Mouse (Mus musculus): ENCODE measurements around the gene Itprid2.
"Not testable (repeated sequence)": the region's sequence is repeated elsewhere in the genome, so short reads cannot be mapped to it uniquely, and the experiment has no call there.

Gene Itprid2

GRCm38 (mm10) chr2:79634528-79635400 is at the start of gene Itprid2:
TSS of gene Itprid2 (plus strand) at chr2:79635352.
- ChIA-PET CTCF (interaction anchor here in 3 of 4 experiments (0.6 to 1.4 kb wide), 3 partner anchors 11 to 378 kb away, joined by 4 to 6 read pairs (median 6); no protein-coding TSS in a partner anchor), POLR2A (interaction anchor here (0.6 to 3.2 kb wide), 24 partner anchors 10 to 1798 kb away, joined by 3 to 40 read pairs (median 4); no protein-coding TSS in a partner anchor)

DNA sequence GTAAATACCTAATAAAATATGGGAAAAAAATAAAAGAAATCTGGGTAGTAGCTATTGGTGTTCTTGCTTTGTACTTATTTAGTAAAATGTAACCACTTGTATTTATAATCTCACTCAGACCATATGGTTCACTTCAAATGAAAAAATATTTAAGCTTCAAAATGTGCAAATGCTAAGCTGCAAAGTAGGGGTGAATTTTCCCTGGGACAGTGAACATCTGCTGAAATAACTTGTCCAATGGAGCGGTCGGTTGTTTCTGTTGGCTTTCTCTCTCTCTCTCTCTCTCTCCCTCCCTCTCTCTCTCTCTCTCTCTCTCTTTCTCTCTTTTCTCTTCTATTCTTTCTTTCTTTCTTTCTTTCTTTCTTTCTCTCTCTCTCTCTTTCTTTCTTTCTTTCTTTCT is 39.0 kb upstream of the Itprid2 start:
- CTCF ChIA-PET = interaction anchor here in 1 of 4 experiments (0.6 kb wide), 1 partner anchor 86 kb away, joined by 3 read pairs; no protein-coding TSS in a partner anchor

DNA sequence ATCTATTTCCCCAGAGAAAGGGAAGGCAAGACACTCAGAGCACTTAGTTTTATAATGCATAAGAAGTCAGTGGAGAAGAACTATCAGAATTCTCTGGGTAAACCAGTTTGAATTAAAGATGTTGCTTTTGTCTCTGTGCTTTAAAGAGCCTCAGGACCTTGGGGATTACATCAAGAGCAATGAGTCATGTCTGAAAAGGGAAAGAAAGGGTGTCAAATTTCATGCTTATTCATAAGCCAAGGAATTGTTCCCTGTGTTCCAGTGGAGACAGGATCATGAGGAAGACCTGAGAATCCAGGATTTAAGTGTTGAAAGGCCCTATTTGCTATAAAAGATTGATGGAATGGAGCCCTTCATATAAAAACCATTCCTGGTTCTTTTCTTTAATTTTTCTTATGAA is 38.1 kb upstream of the Itprid2 start:
- ChIA-PET CTCF (no interaction called here), POLR2A (interaction anchor here in 1 of 4 experiments (0.7 kb wide), 1 partner anchor 428 kb away, joined by 6 read pairs; no protein-coding TSS in a partner anchor)

More for the DNA sequence above, 39.0 kb upstream of the Itprid2 start:
- POLR2A ChIA-PET = interaction anchor here in 1 of 4 experiments (0.7 kb wide), 1 partner anchor 187 kb away, joined by 3 read pairs; no protein-coding TSS in a partner anchor

DNA sequence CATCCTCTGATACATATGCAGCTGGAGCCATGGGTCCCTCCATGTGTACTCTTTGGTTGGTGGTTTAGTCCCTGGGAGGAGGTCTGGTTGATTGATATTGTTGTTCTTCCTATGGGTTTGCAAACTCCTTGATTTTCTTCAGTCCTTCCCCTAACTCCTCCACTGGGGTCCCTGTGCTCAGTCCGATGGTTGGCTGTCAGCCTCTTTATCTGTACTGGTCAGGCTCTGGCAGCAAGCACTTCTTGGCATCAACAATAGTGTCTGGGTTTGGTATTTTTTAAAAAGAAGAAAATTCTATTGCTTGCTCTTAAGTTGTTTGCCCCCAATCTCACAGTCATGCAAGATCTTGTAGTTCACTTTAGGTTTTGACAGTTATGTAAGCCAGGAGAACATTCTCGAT is 34.0 kb upstream of the Itprid2 start:
- POLR2A ChIA-PET, CTCF ChIA-PET: not testable (repeated sequence)

DNA sequence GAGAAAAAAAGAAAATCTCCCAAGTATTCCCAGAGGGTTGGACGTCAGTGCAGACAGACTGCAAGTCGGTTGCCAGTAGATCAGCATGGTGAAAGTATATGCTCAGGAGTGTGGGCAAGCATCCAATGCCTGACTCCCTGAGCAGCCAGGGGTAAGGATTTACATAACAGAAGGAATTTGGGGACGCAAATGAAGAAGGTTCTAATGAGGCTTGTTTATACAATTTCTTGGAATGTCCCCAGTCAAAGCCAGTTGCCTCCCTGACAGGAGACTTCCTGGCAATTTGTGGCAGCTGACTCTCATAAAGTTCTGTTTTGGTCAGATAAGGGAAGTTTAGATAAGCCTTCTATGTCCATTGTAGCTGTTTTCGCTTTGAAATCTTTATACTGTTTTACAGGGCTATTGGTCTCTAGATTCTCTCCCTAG is 33.4 kb upstream of the Itprid2 start:
- CTCF ChIA-PET = no interaction called here

GRCm38 (mm10) chr2:79602306-79602705 is 32.8 kb upstream of the Itprid2 start:
- ChIA-PET POLR2A (no interaction called here), CTCF (no interaction called here)

More for the DNA sequence above, 33.4 kb upstream of the Itprid2 start:
- POLR2A ChIA-PET = no interaction called here

GRCm38 (mm10) chr2:79603363-79603762 is 31.8 kb upstream of the Itprid2 start:
- POLR2A ChIA-PET = no interaction called here

GRCm38 (mm10) chr2:79606033-79606432 is 29.1 kb upstream of the Itprid2 start:
- ChIA-PET POLR2A (no interaction called here), CTCF (no interaction called here)

More at GRCm38 (mm10) chr2:79603363-79603762, 31.8 kb upstream of the Itprid2 start:
- CTCF ChIA-PET = no interaction called here

GRCm38 (mm10) chr2:79607181-79607580 is 28.0 kb upstream of the Itprid2 start:
- CTCF ChIA-PET = no interaction called here
- POLR2A ChIA-PET = interaction anchor here in 1 of 4 experiments (0.6 kb wide), 1 partner anchor 1008 kb away, joined by 4 read pairs; no protein-coding TSS in a partner anchor

DNA sequence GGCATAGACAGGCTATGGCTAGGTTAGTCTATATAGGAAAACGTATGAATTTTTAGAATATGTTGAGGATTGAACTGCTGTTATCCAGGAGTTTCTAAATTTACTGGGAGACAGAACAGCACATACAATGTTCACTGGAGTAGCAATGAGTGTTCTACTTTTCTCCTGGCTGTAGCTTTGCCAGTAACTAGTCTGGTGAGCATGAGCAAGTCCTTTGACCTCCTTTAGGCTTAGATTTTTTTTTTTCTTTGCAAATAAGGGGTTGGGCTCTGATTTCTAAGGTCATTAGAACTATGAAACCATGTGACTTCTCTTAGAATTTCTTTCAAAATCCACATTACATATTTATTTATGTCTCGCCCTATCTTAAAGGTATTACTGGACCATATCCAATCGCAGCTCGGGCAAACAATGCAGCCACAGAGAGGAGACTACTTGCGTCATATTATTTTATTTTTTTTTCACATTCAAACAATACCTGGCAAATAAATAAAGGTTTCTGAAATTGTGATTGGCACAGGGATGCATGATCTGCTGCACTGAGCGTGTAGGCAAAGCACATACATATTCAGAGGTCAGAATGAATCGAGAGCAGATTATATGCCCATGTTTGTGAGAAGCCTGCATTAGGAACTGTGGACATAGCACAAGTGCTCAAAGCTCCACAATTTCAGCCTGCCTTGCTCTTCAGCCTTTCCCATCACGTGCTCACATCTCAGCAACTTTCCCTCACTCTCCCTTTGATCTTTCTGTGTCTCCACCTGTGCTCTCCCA is 26.7 kb upstream of the Itprid2 start:
- POLR2A ChIA-PET = no interaction called here
- CTCF ChIA-PET = no interaction called here

GRCm38 (mm10) chr2:79610894-79611293 is 24.3 kb upstream of the Itprid2 start:
- ChIA-PET POLR2A (interaction anchor here in 3 of 4 experiments (0.6 to 1.0 kb wide), 3 partner anchors 25 kb away, joined by 3 to 5 read pairs (median 5); partner anchors contain the start of gene Itprid2 (in 1 of the 3)), CTCF (interaction anchor here in 1 of 4 experiments (0.6 kb wide), 1 partner anchor 13 kb away, joined by 4 read pairs; no protein-coding TSS in a partner anchor)

DNA sequence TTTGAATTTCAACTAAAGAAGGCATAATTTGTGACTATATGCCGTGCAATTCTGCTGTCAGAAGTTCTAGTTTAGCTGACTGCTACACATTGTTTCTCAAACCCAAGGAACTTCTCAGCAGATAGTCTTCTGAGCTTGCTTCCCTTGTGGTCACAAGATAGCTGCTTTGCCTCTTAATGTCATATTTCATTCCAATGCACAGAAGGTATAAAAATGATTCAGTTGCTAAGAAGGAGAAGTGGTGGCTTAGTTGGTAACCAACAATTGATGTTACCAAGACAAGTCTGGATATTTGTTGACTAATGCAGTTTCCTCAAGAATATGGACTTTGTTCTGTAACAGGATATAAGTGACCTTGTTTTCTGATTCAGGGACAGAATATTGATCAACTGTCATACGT is 17.0 kb upstream of the Itprid2 start:
- ChIA-PET POLR2A (no interaction called here), CTCF (no interaction called here)

GRCm38 (mm10) chr2:79618614-79619568 is 16.3 kb upstream of the Itprid2 start:
- CTCF ChIA-PET = no interaction called here
- POLR2A ChIA-PET = interaction anchor here in 1 of 4 experiments (0.6 kb wide), 1 partner anchor 18 kb away, joined by 3 read pairs; no protein-coding TSS in a partner anchor

DNA sequence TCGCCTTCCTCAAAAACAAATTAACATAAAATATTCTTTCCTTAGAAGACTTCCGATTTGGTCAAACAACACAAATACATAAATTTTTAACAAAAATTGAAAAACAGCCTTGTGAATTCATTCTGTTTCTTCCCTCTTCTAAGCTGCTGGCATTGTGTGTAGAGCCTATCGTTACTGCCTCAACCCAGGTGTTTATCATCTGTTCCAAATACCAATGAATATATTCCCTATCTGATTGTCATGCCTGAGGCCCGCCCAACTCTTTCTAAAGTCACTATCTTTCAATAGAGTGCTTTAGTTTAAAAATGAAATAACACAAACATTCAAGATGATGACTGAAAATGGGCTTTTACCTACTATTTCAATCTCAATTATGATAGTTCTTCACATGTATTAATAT is 11.9 kb upstream of the Itprid2 start:
- ChIA-PET POLR2A (no interaction called here), CTCF (no interaction called here)

DNA sequence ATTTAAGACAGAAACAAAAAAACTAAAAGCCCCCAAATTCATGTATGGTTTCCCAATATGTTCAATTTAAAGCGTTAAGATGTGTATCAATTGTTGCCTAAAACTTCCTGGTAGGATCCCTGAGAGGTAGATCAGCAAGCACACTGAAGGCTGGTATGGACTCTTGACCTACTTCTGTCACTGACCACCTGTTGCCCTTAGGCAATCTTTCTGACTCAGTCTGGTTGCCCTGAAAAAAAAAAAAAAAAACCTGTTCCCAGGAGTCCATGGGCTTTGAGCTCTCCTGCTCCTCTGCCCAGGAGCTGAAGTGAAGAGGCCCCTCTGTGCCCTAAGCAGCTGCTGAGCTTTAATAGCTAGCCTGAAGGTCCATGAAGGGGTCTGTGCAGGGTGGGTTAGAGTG is 7.5 kb upstream of the Itprid2 start:
- ChIA-PET POLR2A (interaction anchor here in 1 of 4 experiments (0.6 kb wide), 1 partner anchor 19 kb away, joined by 3 read pairs; no protein-coding TSS in a partner anchor), CTCF (no interaction called here)

DNA sequence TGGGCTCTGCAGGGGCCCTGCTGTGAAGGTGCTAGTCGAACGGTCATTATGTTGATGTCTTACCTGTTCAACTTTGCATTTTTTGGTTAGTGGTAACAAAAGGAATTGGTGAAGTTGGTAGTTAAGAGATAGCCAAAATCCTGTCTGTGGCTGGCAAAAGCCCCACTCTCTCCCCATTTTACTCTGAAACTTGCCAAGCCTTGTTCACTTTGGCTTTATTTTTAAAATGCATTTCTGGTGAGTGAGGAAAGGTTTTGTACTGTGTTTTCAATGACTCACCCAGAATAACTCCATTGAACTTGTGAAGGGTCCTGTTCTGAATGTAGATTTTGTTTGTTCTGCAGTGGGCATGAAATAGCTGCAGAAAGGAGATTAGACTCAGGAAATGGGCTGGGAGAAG is 4.9 kb upstream of the Itprid2 start:
- ChIA-PET POLR2A (no interaction called here), CTCF (no interaction called here)

- CTCF ChIA-PET = interaction anchor here in 3 of 4 experiments (1.1 to 1.7 kb wide), 3 partner anchors 10 to 11 kb away, joined by 4 to 6 read pairs (median 5); no protein-coding TSS in a partner anchor
- POLR2A ChIA-PET = interaction anchor here (0.6 to 3.2 kb wide), 33 partner anchors 10 to 1689 kb away, joined by 3 to 40 read pairs (median 4); partner anchors contain the start of gene Ube2e3 (in 1 of the 4)
Observed at GRCm38 (mm10) chr2:79635426-79636291, 507 bp downstream of the Itprid2 start.

DNA sequence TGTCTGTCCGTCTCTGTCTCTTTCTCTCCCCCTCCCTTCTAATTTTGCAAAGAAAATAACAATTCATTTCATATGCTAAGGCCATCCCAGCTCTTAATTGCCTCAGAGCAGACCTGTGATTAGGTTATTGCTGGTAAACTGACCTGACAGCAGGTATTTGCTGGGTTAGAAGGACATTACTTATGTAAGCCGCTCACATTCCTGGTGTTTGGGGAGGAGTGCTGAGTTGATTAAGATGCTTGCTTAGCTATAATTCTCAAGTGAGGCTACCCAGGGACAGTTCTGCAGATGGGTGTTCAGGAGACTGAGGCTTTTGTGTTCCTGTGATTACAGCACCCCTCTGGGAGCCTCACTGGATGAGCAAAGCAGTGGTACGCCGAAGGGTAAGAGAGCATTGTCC is 3.8 kb downstream of the Itprid2 start:
- ChIA-PET CTCF (no interaction called here), POLR2A (interaction anchor here in 1 of 4 experiments (0.6 to 1.2 kb wide), 3 partner anchors 17 to 305 kb away, joined by 3 read pairs; no protein-coding TSS in a partner anchor)
